Mouse (Mus musculus): Measurements from ENCODE around the gene Ngef. TPM values are rescaled to one million over a fixed set of nuclear protein-coding genes. Genes with fewer than 3 reads are reported as not detected.

Ngef gene
- polyA plus RNA-seq, 1 experiment from 2014 or later: 2.9 TPM

- Histone ChIP-seq H3K4me2 (replicated peaks; ENCODE audit: low read depth, low read length) (no peak overlapping the region), H3K36me3 (ENCODE audit: control insufficient read depth, insufficient read depth, low read length) (no peaks in the 10 kb centered on the region), H3K9ac (ENCODE audit: low read depth, low read length) (no peak overlapping the region), H3K4me3 (ENCODE audit: low read depth, low read length) (no peak overlapping the region), H3K27ac (ENCODE audit: low read depth, low read length) (no peak overlapping the region), H3K4me1 (replicated peaks; ENCODE audit: control insufficient read depth, insufficient read depth, low read length) (no peaks in the 10 kb centered on the region), H3K9me3 (ENCODE audit: control insufficient read depth, low read length) (no peaks in the 10 kb centered on the region), H3K27me3 (ENCODE audit: control insufficient read depth, insufficient read depth, low read length) (no peaks in the 10 kb centered on the region)
- 34% methylated on average over 7 of the region's 7 CpGs for WGBS
- DNase-seq (ENCODE audit: low spot score) (peak; percentile 53), ATAC-seq (ENCODE audit: low FRiP score) (no peak)
These were observed 32.1 kb downstream of the Ngef start for GRCm38 (mm10) chr1:87541614-87542013.

GRCm38 (mm10) chr1:87537008-87537407 lies 36.7 kb downstream of the Ngef start:
- no peaks in the 10 kb centered on the region for H3K9me3 ChIP-seq (ENCODE audit: control insufficient read depth, low read length)
- no peak overlapping the region for H3K9ac ChIP-seq (ENCODE audit: low read depth, low read length)
- H3K4me3 ChIP-seq (ENCODE audit: low read depth, low read length): no peak overlapping the region
- no peaks in the 10 kb centered on the region for H3K4me1 ChIP-seq (replicated peaks; ENCODE audit: control insufficient read depth, insufficient read depth, low read length)
- WGBS: 98% methylated on average over 1 of the region's 1 CpGs
- ATAC-seq (ENCODE audit: low FRiP score) (no peak), DNase-seq (ENCODE audit: low spot score) (no peak)
- no peak overlapping the region for H3K27ac ChIP-seq (ENCODE audit: low read depth, low read length)
- H3K36me3 ChIP-seq (ENCODE audit: control insufficient read depth, insufficient read depth, low read length): no peaks in the 10 kb centered on the region
- no peak overlapping the region for H3K4me2 ChIP-seq (replicated peaks; ENCODE audit: low read depth, low read length)
- no peaks in the 10 kb centered on the region for H3K27me3 ChIP-seq (ENCODE audit: control insufficient read depth, insufficient read depth, low read length)

GRCm38 (mm10) chr1:87534118-87534517 lies 39.6 kb downstream of the Ngef start:
- H3K4me1 ChIP-seq (replicated peaks; ENCODE audit: control insufficient read depth, insufficient read depth, low read length): no peaks in the 10 kb centered on the region
- no peak overlapping the region for H3K27ac ChIP-seq (ENCODE audit: low read depth, low read length)
- H3K9ac ChIP-seq (ENCODE audit: low read depth, low read length): no peak overlapping the region
- H3K4me2 ChIP-seq (replicated peaks; ENCODE audit: low read depth, low read length): no peak overlapping the region
- no peaks in the 10 kb centered on the region for H3K36me3 ChIP-seq (ENCODE audit: control insufficient read depth, insufficient read depth, low read length)
- DNase-seq (ENCODE audit: low spot score) (no peak), ATAC-seq (ENCODE audit: low FRiP score) (no peak)
- WGBS: 88% methylated on average over 3 of the region's 3 CpGs
- no peak overlapping the region for H3K4me3 ChIP-seq (ENCODE audit: low read depth, low read length)
- no peaks in the 10 kb centered on the region for H3K9me3 ChIP-seq (ENCODE audit: control insufficient read depth, low read length)
- no peaks in the 10 kb centered on the region for H3K27me3 ChIP-seq (ENCODE audit: control insufficient read depth, insufficient read depth, low read length)

- Histone ChIP-seq H3K27me3 (ENCODE audit: control insufficient read depth, insufficient read depth, low read length) (no peaks in the 10 kb centered on the region), H3K36me3 (ENCODE audit: control insufficient read depth, insufficient read depth, low read length) (no peaks in the 10 kb centered on the region), H3K4me2 (replicated peaks; ENCODE audit: low read depth, low read length) (no peak overlapping the region), H3K27ac (ENCODE audit: low read depth, low read length) (no peak overlapping the region), H3K9me3 (ENCODE audit: control insufficient read depth, low read length) (no peaks in the 10 kb centered on the region), H3K4me1 (replicated peaks; ENCODE audit: control insufficient read depth, insufficient read depth, low read length) (no peaks in the 10 kb centered on the region), H3K4me3 (ENCODE audit: low read depth, low read length) (no peak overlapping the region), H3K9ac (ENCODE audit: low read depth, low read length) (no peak overlapping the region)
- DNase-seq (ENCODE audit: low spot score) (no peak), ATAC-seq (ENCODE audit: low FRiP score) (no peak)
- whole genome bisulfite sequencing: 74% methylated on average over 4 of the region's 4 CpGs
These were observed 41.3 kb downstream of the Ngef start for GRCm38 (mm10) chr1:87532346-87532745.

- 81% methylated on average over 9 of the region's 9 CpGs for WGBS
- Histone ChIP-seq H3K4me1 (replicated peaks; ENCODE audit: control insufficient read depth, insufficient read depth, low read length) (no peaks in the 10 kb centered on the region), H3K36me3 (ENCODE audit: control insufficient read depth, insufficient read depth, low read length) (no peaks in the 10 kb centered on the region), H3K4me3 (ENCODE audit: low read depth, low read length) (no peak overlapping the region), H3K27me3 (ENCODE audit: control insufficient read depth, insufficient read depth, low read length) (no peaks in the 10 kb centered on the region), H3K9me3 (ENCODE audit: control insufficient read depth, low read length) (no peaks in the 10 kb centered on the region), H3K4me2 (replicated peaks; ENCODE audit: low read depth, low read length) (no peak overlapping the region), H3K27ac (ENCODE audit: low read depth, low read length) (no peak overlapping the region), H3K9ac (ENCODE audit: low read depth, low read length) (no peak overlapping the region)
- no peak for ATAC-seq (ENCODE audit: low FRiP score)
- no peak for DNase-seq (ENCODE audit: low spot score)
These were observed 46.5 kb downstream of the Ngef start for GRCm38 (mm10) chr1:87527191-87527590.

GRCm38 (mm10) chr1:87525041-87525440 lies 48.6 kb downstream of the Ngef start:
- Histone ChIP-seq H3K4me1 (replicated peaks; ENCODE audit: control insufficient read depth, insufficient read depth, low read length) (no peaks in the 10 kb centered on the region), H3K36me3 (ENCODE audit: control insufficient read depth, insufficient read depth, low read length) (no peaks in the 10 kb centered on the region), H3K9ac (ENCODE audit: low read depth, low read length) (no peak overlapping the region), H3K27ac (ENCODE audit: low read depth, low read length) (no peak overlapping the region), H3K27me3 (ENCODE audit: control insufficient read depth, insufficient read depth, low read length) (no peaks in the 10 kb centered on the region), H3K4me2 (replicated peaks; ENCODE audit: low read depth, low read length) (no peak overlapping the region), H3K4me3 (ENCODE audit: low read depth, low read length) (no peak overlapping the region), H3K9me3 (ENCODE audit: control insufficient read depth, low read length) (no peaks in the 10 kb centered on the region)
- ATAC-seq (ENCODE audit: low FRiP score) (no peak), DNase-seq (ENCODE audit: low spot score) (no peak)
- 90% methylated on average over 7 of the region's 7 CpGs for WGBS

- DNase-seq (ENCODE audit: low spot score): no peak
- Histone ChIP-seq H3K27ac (ENCODE audit: low read depth, low read length) (no peak overlapping the region), H3K4me2 (replicated peaks; ENCODE audit: low read depth, low read length) (no peak overlapping the region), H3K4me1 (replicated peaks; ENCODE audit: control insufficient read depth, insufficient read depth, low read length) (no peaks in the 10 kb centered on the region), H3K9me3 (ENCODE audit: control insufficient read depth, low read length) (no peaks in the 10 kb centered on the region), H3K36me3 (ENCODE audit: control insufficient read depth, insufficient read depth, low read length) (no peaks in the 10 kb centered on the region), H3K27me3 (ENCODE audit: control insufficient read depth, insufficient read depth, low read length) (no peaks in the 10 kb centered on the region), H3K4me3 (ENCODE audit: low read depth, low read length) (no peak overlapping the region), H3K9ac (ENCODE audit: low read depth, low read length) (no peak overlapping the region)
- WGBS: 68% methylated on average over 1 of the region's 1 CpGs
- ATAC-seq (ENCODE audit: low FRiP score): no peak
These were observed 52.1 kb downstream of the Ngef start for GRCm38 (mm10) chr1:87521523-87521922.

GRCm38 (mm10) chr1:87520467-87520866 lies 53.2 kb downstream of the Ngef start:
- Histone ChIP-seq H3K27ac (ENCODE audit: low read depth, low read length) (no peak overlapping the region), H3K4me3 (ENCODE audit: low read depth, low read length) (no peak overlapping the region), H3K9ac (ENCODE audit: low read depth, low read length) (no peak overlapping the region), H3K27me3 (ENCODE audit: control insufficient read depth, insufficient read depth, low read length) (no peaks in the 10 kb centered on the region), H3K4me2 (replicated peaks; ENCODE audit: low read depth, low read length) (no peak overlapping the region), H3K4me1 (replicated peaks; ENCODE audit: control insufficient read depth, insufficient read depth, low read length) (no peaks in the 10 kb centered on the region), H3K9me3 (ENCODE audit: control insufficient read depth, low read length) (no peaks in the 10 kb centered on the region), H3K36me3 (ENCODE audit: control insufficient read depth, insufficient read depth, low read length) (no peaks in the 10 kb centered on the region)
- no peak for ATAC-seq (ENCODE audit: low FRiP score)
- DNase-seq (ENCODE audit: low spot score): no peak

GRCm38 (mm10) chr1:87510845-87511244 lies 62.8 kb downstream of the Ngef start:
- peaks cover 4% of the 10 kb centered on the region; the same call in 1 of the 2 replicates for H3K4me1 ChIP-seq (replicated peaks; ENCODE audit: control insufficient read depth, insufficient read depth, low read length)
- no peak overlapping the region for H3K9ac ChIP-seq (ENCODE audit: low read depth, low read length)
- H3K9me3 ChIP-seq (ENCODE audit: control insufficient read depth, low read length): no peaks in the 10 kb centered on the region
- H3K4me2 ChIP-seq (replicated peaks; ENCODE audit: low read depth, low read length): no peak overlapping the region
- H3K27ac ChIP-seq (ENCODE audit: low read depth, low read length): no peak overlapping the region
- ATAC-seq (ENCODE audit: low FRiP score): no peak; the same call in 1 of the 2 replicates
- WGBS: 18% methylated on average over 5 of the region's 5 CpGs
- peaks cover 19% of the 10 kb centered on the region for H3K27me3 ChIP-seq (ENCODE audit: control insufficient read depth, insufficient read depth, low read length)
- no peak overlapping the region for H3K4me3 ChIP-seq (ENCODE audit: low read depth, low read length)
- H3K36me3 ChIP-seq (ENCODE audit: control insufficient read depth, insufficient read depth, low read length): no peaks in the 10 kb centered on the region
- no peak for DNase-seq (ENCODE audit: low spot score)

Data from hindbrain, embryonic 11.5 days (tissue).